Mouse (Mus musculus) cerebellum, adult 2 months (tissue): ENCODE results near the gene Usf2. TPM values are rescaled to one million over a fixed set of nuclear protein-coding genes. Genes with fewer than 3 reads are reported as not detected.
"Not testable (repeated sequence)": the region's sequence is repeated elsewhere in the genome, so short reads cannot be mapped to it uniquely, and the experiment has no call there.

Experiments
- DNase-seq, 2 experiments: peaks; one replicate each; pipeline ENCODE4 v3.0.0; 2021
- H3K27ac ChIP-seq: fragments of 200-500 bp; 2 replicates; pipeline ENCODE4 v1.5.1; 2012; ENCODE audit warnings: low read length, control low read depth, inconsistent platforms; ENCODE audit not compliant: insufficient read depth
- H3K27me3 ChIP-seq: fragments of 200-500 bp; 2 replicates; pipeline ENCODE4 v1.6.1; 2012; ENCODE audit warnings: inconsistent platforms, mild to moderate bottlenecking, low read length, moderate library complexity; ENCODE audit not compliant: control insufficient read depth, insufficient read depth
- H3K4me1 ChIP-seq: fragments of 200-500 bp; 2 replicates; pipeline ENCODE4 v1.6.1; 2011; ENCODE audit warnings: low read length; ENCODE audit not compliant: control insufficient read depth, insufficient read depth
- H3K4me3 ChIP-seq: fragments of 200-500 bp; replicated peaks from 2 replicates; pipeline ENCODE3; 2011; ENCODE audit warnings: mild to moderate bottlenecking, low read depth, low read length, control low read depth; ENCODE audit not compliant: insufficient read depth
- CTCF ChIP-seq: fragments of 200-500 bp; IDR thresholded peaks from 2 replicates; pipeline ENCODE4 v1.5.1; 2011; ENCODE audit warnings: low read depth, mild to moderate bottlenecking, control low read depth, low read length, moderate library complexity, borderline replicate concordance; ENCODE audit not compliant: insufficient read depth
- POLR2A ChIP-seq: fragments of 200-500 bp; IDR thresholded peaks from 2 replicates; pipeline ENCODE4 v1.6.1; 2011; ENCODE audit warnings: low read length, control low read depth, borderline replicate concordance; ENCODE audit not compliant: insufficient read depth
- WGBS: fragments of 180-500 bp; shearing (Covaris S2); methylation state at CpG from one replicate; pipeline ENCODE4 v1.1.7; 2018; 5-methylcytosine and 5-hydroxymethylcytosine counted together
- polyA plus RNA-seq: library from polyadenylated mRNA; depleted of rRNA; stranded (reverse); fragments of >200 nt; gene quantifications from 2 replicates; pipeline ENCODE4 v1.2.3, GENCODE M21; 2012

The Usf2 gene
- polyA plus RNA-seq, 1 experiment, result 230 TPM

DNA sequence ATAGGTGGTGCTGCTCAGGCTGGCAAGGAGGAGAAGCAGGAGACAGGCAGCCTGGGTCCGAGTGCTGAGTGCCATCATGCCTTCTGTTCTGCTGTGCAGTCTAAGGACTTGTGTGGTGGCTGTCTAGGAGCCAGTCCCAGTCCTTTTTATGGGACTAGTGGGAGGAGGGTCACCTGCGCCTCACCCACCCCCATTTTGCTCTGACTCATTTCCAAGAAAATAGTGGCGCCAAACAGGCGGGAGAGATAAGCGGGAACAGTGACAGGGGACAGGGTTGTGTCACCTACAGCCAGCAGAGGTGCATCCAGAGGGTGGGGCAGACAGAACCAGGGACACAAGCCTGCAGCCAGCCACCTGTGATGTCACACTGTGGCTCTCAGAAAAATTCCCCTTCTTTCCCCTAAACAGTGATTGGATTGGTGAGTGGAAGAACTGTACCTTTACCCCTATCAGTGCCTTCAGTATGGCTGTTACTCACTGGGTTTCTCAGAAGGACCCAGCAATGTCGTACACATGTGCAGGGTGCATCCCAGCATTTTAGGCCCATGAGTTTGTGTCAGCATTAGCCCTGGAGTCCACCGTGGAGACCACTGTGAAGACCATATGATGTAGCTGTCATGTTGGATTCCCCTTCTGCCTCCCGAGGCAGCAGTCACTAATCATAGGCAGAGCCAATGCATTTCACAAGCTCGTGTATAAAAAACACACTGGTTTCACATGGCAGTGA is 12.5 kb downstream of the Usf2 start, which contains the start of gene Hamp:
Hamp (minus strand) TSS at position 124 of the 727 bp plus-strand sequence.
- TF ChIP-seq POLR2A, result no peak
- no peak for TF ChIP-seq CTCF
- H3K27ac ChIP-seq, result no peak within 1 kb of the TSS
- no peak for DNase-seq
- no peaks in the 10 kb centered on the region for H3K27me3 ChIP-seq
- 46% methylated on average over 9 of the region's 9 CpGs for WGBS
- H3K4me3 ChIP-seq, result no peak within 1 kb of the TSS
- H3K4me1 ChIP-seq, result no peaks in the 10 kb centered on the region

DNA sequence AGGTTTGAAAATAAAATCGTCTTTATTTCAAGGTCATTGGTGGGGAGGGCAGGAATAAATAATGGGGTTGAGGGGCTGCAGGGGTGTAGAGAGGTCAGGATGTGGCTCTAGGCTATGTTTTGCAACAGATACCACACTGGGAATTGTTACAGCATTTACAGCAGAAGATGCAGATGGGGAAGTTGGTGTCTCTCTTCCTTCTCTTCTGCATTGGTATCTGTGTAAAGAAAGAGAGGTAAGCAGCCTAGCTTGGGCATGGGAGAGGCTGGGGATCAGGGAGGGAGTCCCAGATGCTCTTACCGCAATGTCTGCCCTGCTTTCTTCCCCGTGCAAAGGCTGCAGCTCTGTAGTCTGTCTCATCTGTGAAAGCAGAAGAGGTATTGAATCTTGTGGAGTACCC is 14.2 kb downstream of the Usf2 start:
- 49% methylated on average over 3 of the region's 3 CpGs for WGBS
- H3K27me3 ChIP-seq, H3K4me1 ChIP-seq, H3K27ac ChIP-seq, DNase-seq, H3K4me3 ChIP-seq: not testable (repeated sequence)

DNA sequence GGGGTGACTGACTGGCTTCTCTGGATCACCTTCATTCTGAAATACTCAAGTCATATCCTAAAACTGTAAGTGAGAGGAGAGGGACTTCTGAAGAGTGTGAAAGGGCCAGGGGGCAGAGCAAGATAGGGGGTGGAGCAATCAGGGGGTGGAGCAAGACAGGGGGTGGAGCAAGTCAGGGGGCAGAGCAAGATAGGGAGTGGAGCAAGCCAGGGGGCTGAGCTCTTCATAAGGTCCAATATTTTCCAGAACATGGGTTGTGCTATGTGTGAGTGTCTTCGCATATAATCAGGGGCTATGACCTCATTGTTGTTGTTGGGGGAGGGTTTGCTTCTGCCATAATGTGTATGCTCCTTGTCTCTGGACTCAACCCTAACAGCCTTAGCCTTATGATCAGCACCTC is 16.5 kb downstream of the Usf2 start:
- not testable (repeated sequence) for H3K4me3 ChIP-seq, DNase-seq, H3K27ac ChIP-seq, H3K4me1 ChIP-seq, H3K27me3 ChIP-seq
- 100% methylated on average over 1 of the region's 1 CpGs for WGBS

DNA sequence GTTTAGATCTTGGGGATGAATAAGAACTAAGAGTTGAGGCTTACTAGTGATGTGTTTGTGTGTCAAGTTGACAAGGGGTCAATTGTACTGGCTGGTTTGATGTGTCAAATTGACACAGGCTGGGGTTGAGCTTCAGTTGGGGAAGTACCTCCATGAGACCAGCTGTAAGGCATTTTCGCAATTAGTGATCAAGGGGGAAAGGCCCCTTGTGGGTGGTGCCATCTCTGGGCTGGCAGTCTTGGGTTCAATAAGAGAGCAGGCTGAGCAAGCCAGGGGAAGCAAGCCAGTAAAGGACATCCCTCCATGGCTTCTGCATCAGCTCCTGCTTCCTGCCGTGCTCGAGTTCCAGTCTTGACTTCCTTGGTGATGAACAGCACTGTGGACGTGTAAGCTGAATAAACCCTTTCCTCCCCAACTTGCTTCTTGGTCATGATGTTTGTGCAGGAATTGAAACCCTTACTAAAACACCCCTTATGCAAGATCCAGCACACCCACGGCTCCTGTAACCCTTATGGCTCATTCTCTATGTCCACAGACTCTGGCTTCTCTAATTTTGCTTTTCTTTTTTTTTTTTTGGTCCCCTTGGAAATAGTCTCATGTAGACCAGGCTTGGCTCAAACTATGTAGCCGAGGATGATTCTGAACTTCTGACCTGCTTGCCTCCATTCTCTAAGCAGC is 21.0 kb downstream of the Usf2 start:
- 52% methylated on average over 6 of the region's 6 CpGs for WGBS
- DNase-seq, H3K4me3 ChIP-seq: not testable (repeated sequence)

DNA sequence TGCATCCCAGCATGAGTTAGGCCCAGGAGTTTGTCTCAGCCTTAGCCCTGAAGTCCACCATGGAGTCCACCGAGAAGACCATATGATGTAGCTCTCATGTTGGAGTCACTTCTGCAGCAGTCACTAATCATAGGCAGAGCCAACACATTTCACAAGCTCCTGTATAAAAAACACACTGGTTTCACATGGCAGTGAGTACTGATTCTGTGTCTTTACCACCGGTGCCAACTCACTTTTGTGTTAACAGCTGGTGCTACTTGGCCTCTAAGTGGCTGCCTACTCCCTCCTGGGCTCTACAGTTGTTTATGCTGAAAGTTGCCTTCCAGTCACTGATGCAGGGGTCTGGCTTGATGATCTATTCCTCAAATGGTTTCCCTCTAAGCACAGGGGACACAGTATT is 32.0 kb downstream of the Usf2 start, which contains the start of gene Hamp2:
Hamp2 (minus strand) TSS at position 101 of the 400 bp plus-strand sequence.
- DNase-seq, H3K4me3 ChIP-seq, H3K27ac ChIP-seq, H3K4me1 ChIP-seq, H3K27me3 ChIP-seq: not testable (repeated sequence)
- 13% methylated on average over 2 of the region's 2 CpGs for WGBS

More for the DNA sequence above, 21.0 kb downstream of the Usf2 start:
- not testable (repeated sequence) for H3K4me1 ChIP-seq, H3K27ac ChIP-seq, H3K27me3 ChIP-seq

DNA sequence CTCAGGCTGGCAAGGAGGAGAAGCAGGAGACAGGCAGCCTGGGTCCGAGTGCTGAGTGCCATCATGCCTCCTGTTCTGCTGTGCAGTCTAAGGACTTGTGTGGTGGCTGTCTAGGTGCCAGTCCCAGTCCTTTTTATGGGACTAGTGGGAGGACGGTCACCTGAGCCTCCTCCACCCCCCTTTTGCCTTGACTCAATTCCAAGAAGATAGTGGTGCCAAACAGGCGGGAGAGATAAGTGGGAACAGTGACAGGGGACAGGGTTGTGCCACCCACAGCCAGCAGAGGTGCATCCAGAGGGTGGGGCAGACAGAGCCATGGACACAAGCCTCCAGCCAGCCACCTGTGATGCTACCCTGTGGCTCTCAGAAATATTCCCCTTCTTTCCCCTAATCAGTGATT is 32.5 kb downstream of the Usf2 start:
- no peaks in the 10 kb centered on the region for H3K4me1 ChIP-seq
- 38% methylated on average over 3 of the region's 3 CpGs for WGBS

DNA sequence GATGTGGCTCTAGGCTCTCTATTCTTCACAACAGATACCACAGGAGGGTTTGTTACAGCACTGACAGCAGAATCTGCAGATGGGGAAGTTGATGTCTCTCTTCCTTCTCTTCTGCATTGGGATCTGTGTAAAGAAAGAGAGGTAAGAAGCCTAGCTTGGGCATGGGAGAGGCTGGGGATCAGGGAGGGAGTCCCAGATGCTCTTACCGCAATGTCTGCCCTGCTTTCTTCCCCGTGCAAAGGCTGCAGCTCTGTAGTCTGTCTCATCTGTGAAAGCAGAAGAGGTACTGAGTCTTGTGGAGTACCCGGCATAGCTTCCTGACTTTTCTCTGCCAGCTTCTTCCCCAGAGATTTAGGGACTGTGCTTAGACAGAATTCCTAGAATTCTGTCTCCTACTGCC is 34.1 kb downstream of the Usf2 start:
- H3K4me1 ChIP-seq, DNase-seq, H3K27ac ChIP-seq, H3K4me3 ChIP-seq, H3K27me3 ChIP-seq: not testable (repeated sequence)
- WGBS, result 39% methylated on average over 3 of the region's 3 CpGs

More for the DNA sequence above, 32.5 kb downstream of the Usf2 start:
- no peak for TF ChIP-seq CTCF
- TF ChIP-seq POLR2A, result no peak
- no peak for DNase-seq
- H3K4me3 ChIP-seq, result no peak overlapping the region
- no peak overlapping the region for H3K27ac ChIP-seq
- no peaks in the 10 kb centered on the region for H3K27me3 ChIP-seq

DNA sequence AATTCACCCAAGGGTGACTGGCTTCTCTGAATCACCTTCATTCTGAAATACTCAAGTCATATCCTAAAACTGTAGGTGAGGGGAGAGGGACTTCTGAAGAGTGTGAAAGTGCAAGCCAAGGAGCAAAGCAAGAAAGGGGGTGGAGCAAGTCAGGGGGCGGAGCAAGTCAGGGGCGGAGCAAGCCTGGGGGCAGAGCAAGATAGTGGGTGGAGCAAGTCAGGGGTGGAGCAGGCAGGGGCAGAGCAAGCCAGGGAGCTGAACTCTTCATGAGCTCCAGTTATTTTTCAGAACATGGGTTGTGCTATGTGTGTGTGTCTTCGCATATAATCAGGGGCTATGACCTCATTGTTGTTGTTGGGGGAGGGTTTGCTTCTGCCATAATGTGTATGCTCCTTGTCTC is 36.4 kb downstream of the Usf2 start:
- no peak overlapping the region for H3K27ac ChIP-seq
- DNase-seq, result no peak
- no peak overlapping the region for H3K4me3 ChIP-seq
- no peak for TF ChIP-seq CTCF
- no peak for TF ChIP-seq POLR2A
- WGBS, result 74% methylated on average over 3 of the region's 3 CpGs
- no peaks in the 10 kb centered on the region for H3K4me1 ChIP-seq
- H3K27me3 ChIP-seq, result no peaks in the 10 kb centered on the region
